Mouse (Mus musculus): Measurements from ENCODE around the gene Thpo. TPM values are rescaled to one million over a fixed set of nuclear protein-coding genes. Genes with fewer than 3 reads are reported as not detected.

The Thpo gene
- total and polyA plus RNA-seq, 2 experiments from 2014 or later: 0.71 to 0.81 TPM

- H3K9me3 ChIP-seq (ENCODE audit: low read length): no peaks in the 10 kb centered on the region
- H3K27me3 ChIP-seq (ENCODE audit: insufficient read depth, low read length): no peaks in the 10 kb centered on the region
- no peak overlapping the region for H3K4me2 ChIP-seq (ENCODE audit: low read depth, low read length, poor library complexity, severe bottlenecking)
- no peaks in the 10 kb centered on the region for H3K36me3 ChIP-seq (ENCODE audit: insufficient read depth, low read length)
- TF ChIP-seq CTCF (IDR thresholded peaks at IDR 0.05): peak; percentile 70
- 13% methylated on average over 3 of the region's 3 CpGs for WGBS
- peak; percentile 27 for DNase-seq (ENCODE audit: low spot score)
- no peak overlapping the region for H3K4me3 ChIP-seq (ENCODE audit: low read depth, low read length)
- H3K4me1 ChIP-seq (ENCODE audit: insufficient read depth, low read length): no peaks in the 10 kb centered on the region
- H3K9ac ChIP-seq (replicated peaks; ENCODE audit: low read length, poor library complexity, severe bottlenecking): no peak overlapping the region
- H3K27ac ChIP-seq (ENCODE audit: low read depth, low read length): no peak overlapping the region
- no peak for ATAC-seq (ENCODE audit: low FRiP score)
Measured at GRCm38 (mm10) chr16:20761681-20762080, 27.4 kb upstream of the Thpo start.

DNA sequence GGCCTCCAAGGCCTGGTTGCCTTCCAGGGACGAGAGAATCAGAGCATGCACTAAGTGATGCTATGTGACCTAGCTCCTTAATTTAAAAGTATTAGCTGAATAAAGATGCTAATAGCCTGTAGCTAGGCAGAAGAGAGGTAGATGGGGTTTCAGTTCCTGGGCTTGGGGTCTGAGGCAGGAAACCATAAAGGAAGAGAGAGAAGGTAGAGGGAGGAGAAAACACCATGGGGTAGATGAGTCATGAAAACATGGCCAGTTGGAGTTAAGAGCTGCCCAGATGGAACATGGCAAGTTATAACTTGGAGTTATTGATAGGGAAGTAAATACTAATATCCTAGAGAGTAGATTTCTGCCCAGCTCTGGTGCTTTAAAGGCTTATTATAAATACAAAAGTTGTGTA lies 23.1 kb upstream of the Thpo start:
- H3K9me3 ChIP-seq (ENCODE audit: low read length): no peaks in the 10 kb centered on the region
- ATAC-seq (ENCODE audit: low FRiP score) (no peak), DNase-seq (ENCODE audit: low spot score) (no peak)

GRCm38 (mm10) chr16:20756052-20756451 lies 21.7 kb upstream of the Thpo start:
- Histone ChIP-seq H3K27me3 (ENCODE audit: insufficient read depth, low read length) (no peaks in the 10 kb centered on the region), H3K4me3 (ENCODE audit: low read depth, low read length) (no peak overlapping the region), H3K36me3 (ENCODE audit: insufficient read depth, low read length) (no peaks in the 10 kb centered on the region), H3K9me3 (ENCODE audit: low read length) (no peaks in the 10 kb centered on the region), H3K27ac (ENCODE audit: low read depth, low read length) (no peak overlapping the region), H3K4me2 (ENCODE audit: low read depth, low read length, poor library complexity, severe bottlenecking) (no peak overlapping the region), H3K4me1 (ENCODE audit: insufficient read depth, low read length) (no peaks in the 10 kb centered on the region), H3K9ac (replicated peaks; ENCODE audit: low read length, poor library complexity, severe bottlenecking) (no peak overlapping the region)
- DNase-seq (ENCODE audit: low spot score): no peak
- no peak for TF ChIP-seq CTCF (IDR thresholded peaks at IDR 0.05)
- WGBS: 95% methylated on average over 5 of the region's 5 CpGs
- no peak for ATAC-seq (ENCODE audit: low FRiP score)

More for the DNA sequence above, 23.1 kb upstream of the Thpo start:
- H3K27ac ChIP-seq (ENCODE audit: low read depth, low read length): no peak overlapping the region
- no peaks in the 10 kb centered on the region for H3K36me3 ChIP-seq (ENCODE audit: insufficient read depth, low read length)
- no peak overlapping the region for H3K4me3 ChIP-seq (ENCODE audit: low read depth, low read length)
- H3K4me2 ChIP-seq (ENCODE audit: low read depth, low read length, poor library complexity, severe bottlenecking): no peak overlapping the region
- no peaks in the 10 kb centered on the region for H3K27me3 ChIP-seq (ENCODE audit: insufficient read depth, low read length)
- no peak for TF ChIP-seq CTCF (IDR thresholded peaks at IDR 0.05)
- H3K9ac ChIP-seq (replicated peaks; ENCODE audit: low read length, poor library complexity, severe bottlenecking): no peak overlapping the region
- no peaks in the 10 kb centered on the region for H3K4me1 ChIP-seq (ENCODE audit: insufficient read depth, low read length)
- WGBS: 84% methylated on average over 1 of the region's 1 CpGs

DNA sequence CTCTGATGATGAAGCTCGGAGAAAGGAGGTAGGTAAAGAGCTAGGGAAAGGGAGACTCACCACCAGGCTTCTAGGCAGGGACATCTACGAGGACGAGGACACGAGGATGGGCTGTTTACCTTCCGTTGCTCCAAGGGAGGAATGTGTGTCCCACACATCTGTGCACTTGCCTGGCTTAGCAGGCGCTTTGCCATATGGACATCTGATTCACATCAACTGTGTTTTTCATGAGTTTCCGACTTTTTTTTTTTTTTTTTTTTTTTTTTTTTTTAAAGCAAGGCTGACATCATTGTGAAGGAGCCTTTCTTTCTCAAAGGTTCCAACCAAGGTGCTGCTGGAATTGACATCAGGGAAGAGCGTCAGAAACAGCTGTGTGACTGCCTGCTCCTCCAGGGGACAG lies 16.2 kb upstream of the Thpo start:
- H3K4me1 ChIP-seq (ENCODE audit: insufficient read depth, low read length): no peaks in the 10 kb centered on the region

GRCm38 (mm10) chr16:20746641-20747040 lies 12.3 kb upstream of the Thpo start:
- H3K36me3 ChIP-seq (ENCODE audit: insufficient read depth, low read length): peaks cover 7% of the 10 kb centered on the region; the same call in 1 of the 2 replicates
- no peak for TF ChIP-seq CTCF (IDR thresholded peaks at IDR 0.05)
- no peaks in the 10 kb centered on the region for H3K27me3 ChIP-seq (ENCODE audit: insufficient read depth, low read length)
- DNase-seq (ENCODE audit: low spot score): peak; percentile 85
- ATAC-seq (ENCODE audit: low FRiP score): no peak
- no peak overlapping the region for H3K4me2 ChIP-seq (ENCODE audit: low read depth, low read length, poor library complexity, severe bottlenecking)
- 69% methylated on average over 6 of the region's 6 CpGs for WGBS
- no peaks in the 10 kb centered on the region for H3K9me3 ChIP-seq (ENCODE audit: low read length)
- no peak overlapping the region for H3K9ac ChIP-seq (replicated peaks; ENCODE audit: low read length, poor library complexity, severe bottlenecking)
- no peak overlapping the region for H3K4me3 ChIP-seq (ENCODE audit: low read depth, low read length)
- H3K27ac ChIP-seq (ENCODE audit: low read depth, low read length): no peak overlapping the region
- H3K4me1 ChIP-seq (ENCODE audit: insufficient read depth, low read length): no peaks in the 10 kb centered on the region

More for the DNA sequence above, 16.2 kb upstream of the Thpo start:
- H3K4me3 ChIP-seq (ENCODE audit: low read depth, low read length): no peak overlapping the region
- WGBS: 71% methylated on average over 8 of the region's 8 CpGs
- no peak overlapping the region for H3K9ac ChIP-seq (replicated peaks; ENCODE audit: low read length, poor library complexity, severe bottlenecking)
- H3K9me3 ChIP-seq (ENCODE audit: low read length): no peaks in the 10 kb centered on the region
- TF ChIP-seq CTCF (IDR thresholded peaks at IDR 0.05): no peak
- ATAC-seq (ENCODE audit: low FRiP score): no peak
- no peaks in the 10 kb centered on the region for H3K27me3 ChIP-seq (ENCODE audit: insufficient read depth, low read length)
- DNase-seq (ENCODE audit: low spot score): no peak
- no peak overlapping the region for H3K4me2 ChIP-seq (ENCODE audit: low read depth, low read length, poor library complexity, severe bottlenecking)
- no peaks in the 10 kb centered on the region for H3K36me3 ChIP-seq (ENCODE audit: insufficient read depth, low read length)
- no peak overlapping the region for H3K27ac ChIP-seq (ENCODE audit: low read depth, low read length)

GRCm38 (mm10) chr16:20739845-20740244 lies 5.5 kb upstream of the Thpo start:
- 93% methylated on average over 9 of the region's 9 CpGs for WGBS
- DNase-seq (ENCODE audit: low spot score): no peak

More at GRCm38 (mm10) chr16:20739845-20740244, 5.5 kb upstream of the Thpo start:
- Histone ChIP-seq H3K36me3 (ENCODE audit: insufficient read depth, low read length) (peaks cover 7% of the 10 kb centered on the region; the same call in 1 of the 2 replicates), H3K4me1 (ENCODE audit: insufficient read depth, low read length) (no peaks in the 10 kb centered on the region), H3K9me3 (ENCODE audit: low read length) (no peaks in the 10 kb centered on the region), H3K27me3 (ENCODE audit: insufficient read depth, low read length) (peaks cover 11% of the 10 kb centered on the region; the same call in 1 of the 2 replicates), H3K4me2 (ENCODE audit: low read depth, low read length, poor library complexity, severe bottlenecking) (no peak overlapping the region), H3K4me3 (ENCODE audit: low read depth, low read length) (no peak overlapping the region), H3K27ac (ENCODE audit: low read depth, low read length) (no peak overlapping the region), H3K9ac (replicated peaks; ENCODE audit: low read length, poor library complexity, severe bottlenecking) (no peak overlapping the region)
- TF ChIP-seq CTCF (IDR thresholded peaks at IDR 0.05): no peak
- no peak for ATAC-seq (ENCODE audit: low FRiP score)

Data from midbrain, postnatal 0 days (tissue).